Mouse (Mus musculus) stomach, postnatal 0 days (tissue): ENCODE measurements at regions not wholly inside any gene's neighbourhood (a gene's known extent, or its start where the extent isn't known, plus 50 kb on each side); places are given as distances from the start of the nearest gene placed in this dataset.

Experiments used
- CTCF ChIP-seq: IDR thresholded peaks from 2 replicates; pipeline ENCODE4 v1.5.1; 2016; ENCODE audit warnings: antibody characterized with exemption, low read depth, mild to moderate bottlenecking, moderate library complexity
- EP300 ChIP-seq: optimal IDR thresholded peaks from 2 replicates; pipeline ENCODE3; 2016; ENCODE audit warnings: antibody characterized with exemption

- TF ChIP-seq CTCF: no peak
- no peak for TF ChIP-seq EP300
Measured at GRCm38 (mm10) chr11:32965418-32965817, 141.0 kb upstream of the Smim23 start.
